Mouse (Mus musculus) liver (tissue): ENCODE results near the gene Comt.
A peak's percentile ranks its signal among the peaks of the same experiment; 100 is the strongest.

Source experiments
- DNase-seq: peaks from one replicate; pipeline ENCODE4 v3.0.0-alpha.2; 2020; ENCODE audit warnings: mixed read lengths

Gene Comt

GRCm38 (mm10) chr16:18387704-18388582, 38.7 kb downstream of the Comt start:
- DNase-seq: peak; percentile 81

GRCm38 (mm10) chr16:18386972-18387371, 39.7 kb downstream of the Comt start:
- DNase-seq: peak; percentile 5

- DNase-seq: peak; percentile 2
Measured at GRCm38 (mm10) chr16:18386451-18386850, 40.2 kb downstream of the Comt start.

- DNase-seq: no peak
Measured at GRCm38 (mm10) chr16:18385411-18385810, 41.2 kb downstream of the Comt start.

- no peak for DNase-seq
Measured at GRCm38 (mm10) chr16:18384659-18385058, 42.0 kb downstream of the Comt start.

- no peak for DNase-seq
Measured at GRCm38 (mm10) chr16:18384211-18384610, 42.4 kb downstream of the Comt start.

GRCm38 (mm10) chr16:18383756-18384155, 42.9 kb downstream of the Comt start:
- DNase-seq: no peak

GRCm38 (mm10) chr16:18383045-18383726, 43.5 kb downstream of the Comt start:
- DNase-seq: no peak

GRCm38 (mm10) chr16:18381621-18382258, 44.9 kb downstream of the Comt start:
- no peak for DNase-seq

- DNase-seq: no peak
Measured at GRCm38 (mm10) chr16:18380495-18381063, 46.1 kb downstream of the Comt start.

GRCm38 (mm10) chr16:18379338-18380001, 47.2 kb downstream of the Comt start:
- no peak for DNase-seq

GRCm38 (mm10) chr16:18378489-18378888, 48.2 kb downstream of the Comt start:
- DNase-seq: no peak

GRCm38 (mm10) chr16:18377203-18377602, 49.4 kb downstream of the Comt start:
- DNase-seq: peak; percentile 46

- no peak for DNase-seq
Measured at GRCm38 (mm10) chr16:18376297-18376954, 50.2 kb downstream of the Comt start.

- no peak for DNase-seq
Measured at GRCm38 (mm10) chr16:18373632-18374031, 53.0 kb downstream of the Comt start.

GRCm38 (mm10) chr16:18370197-18370596, 56.5 kb downstream of the Comt start:
- no peak for DNase-seq

GRCm38 (mm10) chr16:18366849-18367248, 59.8 kb downstream of the Comt start:
- DNase-seq: no peak

GRCm38 (mm10) chr16:18362948-18363347, 63.7 kb downstream of the Comt start:
- DNase-seq: no peak

GRCm38 (mm10) chr16:18360151-18360805, 66.4 kb downstream of the Comt start:
- no peak for DNase-seq

- DNase-seq: no peak
Measured at GRCm38 (mm10) chr16:18357977-18358376, 68.7 kb downstream of the Comt start.

GRCm38 (mm10) chr16:18356961-18357360, 69.7 kb downstream of the Comt start:
- DNase-seq: no peak
